Mouse (Mus musculus) adipocyte (in vitro differentiated cells): ENCODE measurements at regions not wholly inside any gene's neighbourhood (a gene's known extent, or its start where the extent isn't known, plus 50 kb on each side); places are given as distances from the start of the nearest gene placed in this dataset.

ENCODE experiments used
- DNase-seq: peaks from one replicate; pipeline ENCODE4 v3.0.0-alpha.2; 2016; ENCODE audit warnings: low spot score

DNA sequence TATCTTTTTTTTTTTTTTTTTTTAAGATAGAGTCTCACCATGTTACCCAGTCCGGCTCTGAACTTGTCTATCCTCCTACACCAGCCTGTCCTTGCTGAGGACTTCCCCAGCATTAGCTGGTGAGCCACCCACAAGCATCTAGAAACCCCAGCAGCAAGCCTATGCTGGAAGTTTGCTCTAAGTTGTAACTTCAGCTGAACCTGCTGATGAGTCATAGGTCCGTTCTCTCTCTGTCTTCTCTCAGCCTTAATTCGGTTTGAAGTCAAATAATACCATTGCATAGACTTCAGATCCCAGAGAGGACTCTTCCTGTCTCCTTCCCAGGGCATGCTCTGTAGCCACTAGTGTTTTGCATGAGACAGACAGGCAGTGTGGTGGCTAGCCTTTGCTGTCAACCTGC lies 68.3 kb upstream of the Myrip start:
- DNase-seq: no peak

DNA sequence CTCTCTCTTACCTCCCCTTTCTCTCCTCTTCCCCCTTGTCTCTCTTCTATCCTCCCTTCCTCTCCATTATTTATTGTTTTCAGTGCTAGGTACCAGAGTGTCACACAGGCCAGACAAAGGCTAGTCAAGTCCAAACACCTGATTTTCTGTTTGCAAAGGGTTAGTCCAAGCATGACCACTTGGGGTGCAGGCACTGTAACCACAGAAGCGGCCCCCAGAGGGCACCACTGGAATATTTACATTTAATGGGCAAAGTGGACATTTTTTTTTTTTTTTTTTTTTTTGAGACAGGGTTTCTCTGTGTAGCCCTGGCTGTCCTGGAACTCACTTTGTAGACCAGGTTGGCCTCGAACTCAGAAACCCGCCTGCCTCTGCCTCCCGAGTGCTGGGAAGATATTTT lies 66.3 kb upstream of the Myrip start:
- DNase-seq: peak; percentile 39

DNA sequence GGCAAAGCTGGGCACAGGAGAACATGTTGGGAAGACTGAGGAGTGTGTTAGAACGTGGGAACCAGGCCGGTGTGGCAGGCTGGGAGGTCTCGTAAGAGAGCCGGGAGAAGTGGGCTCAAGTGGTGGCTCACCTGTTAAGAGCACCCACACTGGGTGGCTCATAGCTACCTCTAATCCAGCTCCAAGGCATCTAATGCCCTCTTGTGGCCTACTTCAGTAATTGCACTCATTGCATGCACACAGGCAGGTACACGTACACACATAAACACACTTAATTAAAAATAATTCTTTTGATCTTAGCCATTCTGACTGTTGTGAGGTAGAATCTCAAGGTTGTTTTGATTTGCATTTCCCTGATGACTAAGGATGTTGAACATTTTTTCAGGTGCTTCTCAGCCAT lies 55.9 kb upstream of the Myrip start:
- DNase-seq: no peak

DNA sequence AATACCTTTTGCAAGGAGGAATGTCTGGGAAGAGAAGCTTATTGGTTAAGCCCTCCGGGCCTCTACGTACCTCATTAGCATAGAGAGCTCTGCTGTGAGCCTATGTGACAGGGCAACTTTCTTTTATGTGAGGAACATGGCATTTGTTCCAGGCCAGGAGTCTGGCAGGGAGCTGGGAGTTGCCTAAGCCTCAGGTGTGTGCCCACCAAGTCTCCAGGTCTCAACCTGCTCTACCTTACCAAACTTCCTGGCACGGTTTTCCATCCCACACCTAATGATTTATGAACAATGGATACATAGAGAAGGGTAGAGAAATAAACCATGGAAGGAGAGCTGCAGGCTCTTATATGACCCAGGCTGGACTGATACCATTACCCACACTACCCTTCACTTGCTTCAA lies 52.6 kb upstream of the Myrip start:
- DNase-seq: no peak
